Mouse (Mus musculus) cerebellum, postnatal 10 days (tissue): Measurements from ENCODE around the gene Smarca2.
A peak's percentile ranks its signal among the peaks of the same experiment; 100 is the strongest.

Experiments
- DNase-seq, 2 experiments: peaks; one replicate each; pipeline ENCODE4 v3.0.0; 2021; ENCODE audit warnings: mixed read lengths in 2 of 2

Smarca2 gene

DNA sequence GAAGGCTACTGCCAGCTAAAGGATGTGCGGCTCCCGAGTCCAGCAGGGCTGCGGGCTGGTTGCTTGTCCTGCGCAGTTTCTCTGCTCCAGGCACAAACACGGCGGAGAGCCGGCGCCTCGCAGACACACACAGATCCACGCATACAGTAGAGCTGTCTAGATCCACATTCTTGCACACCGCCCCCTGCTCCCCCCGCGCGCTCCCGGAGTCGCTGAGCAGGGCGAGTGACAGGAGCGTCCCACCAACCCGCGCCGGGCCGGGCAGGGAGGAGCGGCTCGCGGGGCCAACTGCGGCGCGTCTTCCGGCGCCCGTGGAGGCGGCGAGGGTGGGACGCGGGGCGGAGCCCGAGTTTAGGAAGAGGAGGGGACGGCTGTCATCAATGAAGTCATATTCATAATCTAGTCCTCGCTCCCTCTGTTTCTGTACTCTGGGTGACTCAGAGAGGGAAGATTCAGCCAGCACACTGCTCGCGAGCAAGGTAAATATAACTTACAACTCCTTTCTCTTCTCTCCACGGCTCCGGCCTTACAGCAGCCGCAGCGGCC, at the start of gene Smarca2:
Gene Smarca2, plus strand, starts transcription at position 296 of the 546 bp plus-strand sequence.
- peak; percentile 98 to 99 for DNase-seq

- DNase-seq = peak in 1 of 2 experiments; percentile 8
Measured at GRCm38 (mm10) chr19:26564850-26565249, 40.0 kb upstream of the Smarca2 start.

- DNase-seq = peak; percentile 19 to 34
Measured at GRCm38 (mm10) chr19:26566109-26566508, 38.7 kb upstream of the Smarca2 start.

GRCm38 (mm10) chr19:26568236-26568635, 36.6 kb upstream of the Smarca2 start:
- DNase-seq = no peak

GRCm38 (mm10) chr19:26568941-26569340, 35.9 kb upstream of the Smarca2 start:
- DNase-seq = no peak

DNA sequence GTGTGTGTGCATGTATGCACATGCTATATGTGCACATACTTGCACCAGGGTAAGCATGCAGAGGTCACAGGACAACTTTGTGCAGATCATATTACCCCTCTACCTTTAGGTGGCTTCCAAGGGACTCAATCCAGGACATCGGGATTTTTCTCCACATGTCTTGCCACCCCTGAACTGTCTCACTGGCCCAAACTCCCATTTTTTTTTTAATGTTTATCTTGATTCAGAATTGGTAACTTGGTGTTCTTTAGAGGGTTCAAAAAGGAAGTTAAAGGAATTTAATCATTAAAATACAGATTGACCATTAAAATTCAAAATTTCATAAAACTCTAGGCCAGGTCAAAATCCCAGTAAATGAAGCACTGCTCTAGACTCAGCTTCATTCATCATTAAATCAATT, 35.4 kb upstream of the Smarca2 start:
- DNase-seq = no peak

GRCm38 (mm10) chr19:26579645-26580044, 25.2 kb upstream of the Smarca2 start:
- no peak for DNase-seq

GRCm38 (mm10) chr19:26580061-26580460, 24.8 kb upstream of the Smarca2 start:
- DNase-seq = no peak

DNA sequence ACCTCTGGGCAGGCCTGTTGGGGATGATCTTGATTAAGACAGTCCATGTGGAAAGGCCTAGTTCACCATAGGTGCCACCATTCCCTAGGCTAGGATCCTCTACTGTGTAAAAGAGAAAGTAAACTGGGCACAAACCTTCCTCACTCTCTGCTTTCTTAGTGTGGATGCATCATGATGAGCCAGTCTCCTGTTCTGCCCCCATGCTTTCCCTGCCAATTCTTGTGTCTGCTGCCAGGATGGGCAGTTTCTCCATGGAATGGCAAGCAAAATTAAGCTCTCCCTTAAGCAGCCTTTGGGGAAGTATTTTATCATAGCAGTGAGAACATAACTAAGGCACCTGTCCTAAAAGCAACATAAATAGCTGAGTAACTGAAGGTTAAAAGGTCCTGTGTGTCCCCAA, 10.2 kb upstream of the Smarca2 start:
- DNase-seq = no peak

GRCm38 (mm10) chr19:26601459-26601858, 3.4 kb upstream of the Smarca2 start:
- no peak for DNase-seq

DNA sequence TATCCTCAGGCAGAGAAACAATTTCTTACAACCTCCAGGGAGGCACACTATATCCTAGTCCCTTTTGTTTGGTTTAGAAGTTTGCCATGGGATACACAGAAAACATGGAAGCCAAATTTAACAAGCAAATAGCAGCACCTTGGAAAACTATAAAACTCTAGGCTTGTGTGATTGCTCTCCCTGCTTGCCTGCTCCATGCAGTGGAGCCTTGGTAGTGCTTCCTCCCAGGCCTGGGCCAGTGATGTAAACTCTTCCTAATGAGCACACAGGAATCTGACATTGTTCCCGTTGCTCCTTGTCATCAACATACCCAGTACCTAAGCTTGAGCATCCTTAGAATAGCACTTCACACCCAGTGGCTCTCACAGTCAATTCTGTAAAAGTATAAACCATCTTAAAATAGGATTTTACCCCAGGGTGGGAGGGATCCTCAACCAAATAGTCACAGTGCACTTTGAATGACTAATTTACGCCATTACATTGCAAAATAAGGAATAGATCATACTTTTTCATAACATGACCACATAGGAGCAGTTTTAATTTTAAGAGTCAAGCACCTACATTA, 1.5 kb upstream of the Smarca2 start:
- peak in 1 of 2 experiments; percentile 22 for DNase-seq

DNA sequence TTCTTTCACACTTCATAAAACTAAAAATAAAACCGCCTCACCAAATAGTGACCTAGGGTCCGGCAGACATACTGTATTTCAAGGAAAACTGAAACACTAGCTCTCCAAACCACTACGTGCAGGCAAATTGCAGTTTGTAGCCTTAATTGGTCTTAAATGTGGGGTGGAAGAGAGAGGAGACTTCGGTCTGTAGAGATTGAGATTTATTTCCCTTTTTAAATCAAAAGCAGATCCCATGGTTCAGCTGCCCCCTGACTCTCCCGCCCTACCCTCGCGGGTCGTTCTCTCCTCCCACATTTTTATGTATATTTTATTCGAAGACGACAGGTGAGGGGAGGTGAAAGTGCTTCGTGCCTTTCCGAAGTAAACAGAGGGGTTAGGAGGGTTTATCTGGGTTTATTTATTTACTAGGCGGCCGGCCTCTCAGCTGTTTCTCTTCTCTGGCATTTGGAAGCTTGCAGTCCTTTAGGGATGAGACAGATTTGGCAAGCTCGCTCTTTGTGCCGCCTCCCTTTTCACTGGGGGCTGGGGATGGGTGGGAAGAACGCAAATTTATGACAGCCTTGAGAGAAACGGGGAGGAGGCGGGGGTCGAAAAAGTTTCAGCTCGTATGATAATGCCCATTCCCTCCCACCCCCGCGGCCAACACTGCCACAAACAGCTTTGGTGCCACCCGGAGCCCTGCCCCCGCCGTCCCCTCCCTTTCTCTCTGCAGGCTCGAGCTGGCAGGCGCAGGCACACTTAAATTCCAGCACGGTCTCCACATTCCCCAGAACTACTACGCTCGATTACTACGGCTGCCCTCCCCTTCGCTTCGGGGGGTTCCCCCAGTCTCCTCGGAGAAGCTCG, 720 bp upstream of the Smarca2 start:
- peak in 1 of 2 experiments; percentile 82 for DNase-seq

DNA sequence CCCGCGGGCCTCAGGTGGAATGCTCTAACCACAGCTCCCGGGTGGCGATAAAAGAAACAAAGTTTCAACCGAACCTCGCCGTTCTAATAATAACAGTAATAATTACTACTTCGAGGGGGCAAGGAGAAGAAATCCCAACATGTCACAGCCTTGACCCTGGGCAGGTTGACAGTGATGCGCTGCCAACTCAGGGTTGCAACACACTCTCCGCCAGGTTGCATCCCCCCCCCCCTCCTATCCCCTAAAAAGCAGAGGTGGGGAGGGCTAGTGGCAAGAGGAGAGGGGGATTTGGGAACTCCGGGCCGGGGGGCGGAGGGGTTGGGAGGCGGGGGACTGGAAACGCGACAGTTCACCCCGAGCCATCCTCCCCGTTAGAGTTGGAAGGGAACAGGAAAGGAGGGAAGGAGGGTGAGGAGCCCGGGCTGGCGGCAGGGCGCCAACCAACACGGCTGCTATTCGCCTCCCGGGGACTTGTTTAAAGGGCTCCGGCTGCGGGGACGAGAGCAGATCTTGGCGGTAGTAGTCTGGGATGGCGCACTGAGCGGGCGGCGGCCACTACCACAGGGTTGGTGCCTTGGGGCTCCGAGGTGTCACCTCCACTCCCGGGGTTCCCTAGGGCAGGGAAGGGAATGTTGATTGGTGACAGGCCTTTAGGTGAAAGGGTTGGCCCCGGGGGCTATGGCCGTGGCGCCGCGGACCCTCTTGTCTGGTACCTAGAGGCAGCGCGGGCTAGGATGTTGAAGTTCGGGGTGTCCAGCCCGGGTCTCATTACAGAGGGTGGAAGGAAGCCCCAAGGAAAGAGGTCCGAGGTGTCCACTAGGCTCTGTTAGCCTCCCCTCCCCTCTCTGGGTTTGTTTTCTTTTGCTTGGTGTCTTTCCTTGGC, 829 bp downstream of the Smarca2 start:
- peak; percentile 81 to 83 for DNase-seq

DNA sequence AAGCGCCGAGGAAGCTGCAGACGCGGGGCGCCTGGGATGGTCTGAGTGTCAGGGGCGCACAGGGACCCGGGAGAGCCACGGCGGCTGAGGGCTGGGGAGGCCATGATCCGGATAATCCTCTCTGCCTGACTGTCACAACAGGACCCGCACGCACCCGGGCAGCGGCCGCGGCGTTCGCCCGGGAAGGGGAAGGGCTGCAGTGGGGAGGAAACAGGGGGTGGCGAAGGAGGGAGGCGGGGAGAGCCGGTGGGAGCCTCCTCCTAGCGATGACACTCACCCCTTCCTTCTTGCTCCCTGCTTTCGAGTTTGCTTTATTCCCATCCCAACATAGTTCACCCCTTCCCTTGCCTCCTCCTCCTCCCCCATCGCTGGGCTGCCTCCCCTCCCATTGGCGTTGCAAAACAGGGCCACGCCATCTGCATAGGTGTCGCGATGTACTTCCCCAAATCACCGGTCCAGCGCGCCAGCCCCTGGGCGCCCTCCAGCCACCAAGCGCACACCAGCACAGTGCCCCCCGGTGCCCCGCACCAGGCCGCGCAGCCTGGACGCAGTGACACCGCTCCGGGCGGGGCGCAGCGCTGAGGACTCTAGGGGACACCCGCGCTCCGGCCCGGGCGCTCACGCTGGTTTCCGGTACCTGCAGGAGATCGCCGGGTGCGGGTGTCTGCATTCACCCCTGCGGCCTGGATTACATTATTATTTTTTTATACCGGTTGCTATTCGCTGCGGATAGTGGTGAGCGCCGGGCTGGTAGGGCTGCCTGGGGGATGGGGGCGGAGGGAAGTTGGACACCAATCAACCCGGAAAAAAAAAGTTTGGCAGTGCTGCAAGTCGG, 1.7 kb downstream of the Smarca2 start:
- DNase-seq = peak; percentile 80 to 84

DNA sequence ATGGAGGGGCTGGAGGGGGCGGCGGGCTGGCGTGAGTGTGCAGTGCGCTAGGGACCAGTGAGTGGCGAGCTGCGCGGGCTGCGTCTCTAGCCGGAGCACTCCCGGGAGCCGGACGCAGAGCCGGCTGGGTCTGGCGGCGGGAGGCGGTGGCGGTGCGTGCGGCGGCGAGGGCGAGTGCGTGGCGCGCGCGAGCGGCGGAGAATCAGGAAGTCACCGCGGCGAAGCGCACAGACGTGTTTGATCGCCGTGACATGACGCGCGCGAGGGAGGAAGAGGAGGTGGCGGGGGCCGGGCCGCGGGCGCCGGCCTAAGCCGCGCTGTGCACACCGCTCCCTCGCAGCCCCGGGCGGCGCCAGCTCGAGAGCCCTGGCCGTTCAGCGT, 2.3 kb downstream of the Smarca2 start:
- DNase-seq = peak; percentile 87

DNA sequence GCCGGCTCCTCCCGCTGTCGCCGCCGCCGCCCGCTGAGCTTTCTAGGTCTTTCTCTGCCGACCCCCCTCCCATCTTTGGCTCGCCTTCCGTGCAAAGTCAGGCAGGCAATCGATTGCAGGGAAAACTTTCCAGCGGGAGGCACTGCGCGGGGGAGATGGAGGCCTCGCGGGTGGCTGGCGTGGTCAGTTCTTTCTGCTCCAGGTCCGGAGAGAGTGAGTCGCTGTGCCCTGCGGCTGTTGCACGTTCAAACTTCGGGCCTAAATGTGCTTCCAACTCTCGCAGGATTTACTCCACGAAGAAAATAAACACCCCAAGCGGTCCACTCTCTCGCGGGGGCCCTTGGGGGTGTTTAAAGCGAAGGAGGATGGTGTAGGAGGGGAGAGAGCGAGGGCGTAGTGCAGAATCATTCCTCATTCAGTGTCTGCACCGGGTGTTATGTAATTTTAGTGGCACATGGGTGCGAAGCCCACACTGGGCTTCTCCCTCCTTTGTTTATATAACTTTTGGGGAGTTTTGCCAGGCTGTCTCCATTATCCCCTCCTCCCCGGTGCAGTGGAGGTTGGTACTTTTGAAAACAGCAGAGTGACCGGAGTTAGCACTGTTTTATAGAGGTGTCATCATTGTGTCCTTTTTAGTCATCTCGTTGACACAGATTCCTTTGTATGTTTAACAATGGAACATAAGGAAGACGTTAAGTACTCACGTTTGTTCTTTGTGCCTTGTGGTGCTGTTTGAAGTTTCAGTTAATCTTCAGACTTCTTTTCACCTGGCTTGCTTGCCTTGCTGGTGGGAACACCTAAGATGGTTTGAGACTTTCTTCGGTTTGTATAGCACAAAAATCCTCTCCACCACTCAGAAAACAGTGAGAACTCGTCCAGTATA, 2.9 kb downstream of the Smarca2 start:
- DNase-seq = no peak

- peak in 1 of 2 experiments; percentile 14 for DNase-seq
Measured at GRCm38 (mm10) chr19:26608434-26608812, 3.6 kb downstream of the Smarca2 start.

DNA sequence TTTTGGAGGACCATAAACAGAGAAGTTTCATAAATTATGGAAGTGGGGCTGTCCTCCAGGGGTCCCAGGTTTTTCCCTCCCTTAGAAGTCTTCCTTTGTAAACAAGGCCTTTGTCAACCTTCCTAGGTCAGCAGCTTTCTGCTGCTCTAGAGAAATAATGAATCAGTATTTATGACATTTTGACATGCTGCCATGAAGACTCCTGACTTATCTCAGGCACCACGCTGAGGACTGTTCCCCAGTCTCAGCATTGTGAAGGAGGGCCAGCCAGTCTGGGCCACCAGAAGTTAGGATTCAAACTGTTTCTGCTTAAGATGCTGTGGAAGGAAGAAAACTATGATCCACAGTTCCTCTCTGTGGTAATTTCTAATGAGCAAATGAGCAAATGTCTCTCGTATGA, 4.8 kb downstream of the Smarca2 start:
- DNase-seq = no peak

GRCm38 (mm10) chr19:26612995-26613394, 8.1 kb downstream of the Smarca2 start:
- DNase-seq = no peak

DNA sequence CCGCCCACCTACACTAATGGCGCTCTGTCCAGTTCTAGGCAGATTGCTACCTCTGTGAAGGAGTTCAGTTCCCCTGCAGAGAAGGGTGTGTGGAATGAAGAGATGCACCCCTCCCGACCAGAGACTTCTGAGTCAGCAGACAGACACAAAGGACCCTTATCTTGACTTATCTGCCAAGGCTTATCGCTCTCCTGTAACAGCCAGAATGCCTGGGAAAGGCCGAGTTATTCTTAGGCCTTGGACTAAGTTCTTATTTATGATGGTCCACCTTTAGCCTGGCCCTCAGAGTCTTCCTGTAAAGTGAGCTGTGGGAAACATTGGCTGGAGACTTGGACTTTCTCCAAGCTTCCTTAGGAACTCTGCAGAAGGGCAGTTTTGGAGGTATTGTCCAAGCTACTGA, 8.8 kb downstream of the Smarca2 start:
- DNase-seq = no peak

- DNase-seq = no peak
Measured at GRCm38 (mm10) chr19:26616271-26616670, 11.4 kb downstream of the Smarca2 start.
